Mouse (Mus musculus) heart, postnatal 25 days (tissue): ENCODE measurements around the gene Pdf. TPM values are rescaled to one million over a fixed set of nuclear protein-coding genes. Genes with fewer than 3 reads are reported as not detected.
"Not testable (repeated sequence)": the region's sequence is repeated elsewhere in the genome, so short reads cannot be mapped to it uniquely, and the experiment has no call there.

Source experiments
- DNase-seq: peaks from one replicate; pipeline ENCODE4 v3.0.0; 2022; ENCODE audit warnings: low spot score
- intact Hi-C: fragments of 180-260 bp; cut with DNase I; formaldehyde crosslinking; loops from one replicate; pipeline ENCODE4 v1.15.1; 2025
- total RNA-seq, 2 experiments: library from RNA; stranded (reverse); gene quantifications; 2 replicates each; pipeline ENCODE4 v1.2.3; 2021

Gene Pdf
- total RNA-seq, 2 experiments from 2014 or later, result 60.1 to 60.8 TPM

- DNase-seq, result no peak
- intact Hi-C loops, result no loop called here
Measured at GRCm38 (mm10) chr8:107045478-107045877, 2.9 kb downstream of the Pdf start.

GRCm38 (mm10) chr8:107040632-107041031 is 7.8 kb downstream of the Pdf start:
- intact Hi-C loops, result no loop called here

GRCm38 (mm10) chr8:107036626-107037025 is 11.8 kb downstream of the Pdf start:
- DNase-seq, result no peak
- intact Hi-C loops, result no loop called here

More at GRCm38 (mm10) chr8:107040632-107041031, 7.8 kb downstream of the Pdf start:
- DNase-seq, result no peak

GRCm38 (mm10) chr8:107035641-107036040 is 12.8 kb downstream of the Pdf start:
- no peak for DNase-seq
- intact Hi-C loops, result no loop called here

GRCm38 (mm10) chr8:107033609-107034008 is 14.8 kb downstream of the Pdf start:
- intact Hi-C loops, DNase-seq: not testable (repeated sequence)

GRCm38 (mm10) chr8:107031577-107032090 is 16.8 kb downstream of the Pdf start:
- no peak for DNase-seq
- intact Hi-C loops, result loop anchor here (1.0 to 2.0 kb wide), 3 partner anchors 13 to 25 kb away; partner anchors contain the start of genes Cog8, Nip7 and Pdf

- intact Hi-C loops, result loop anchor here (2.0 kb wide), 2 partner anchors 18 to 26 kb away; partner anchors contain the start of genes Cog8, Nip7 and Pdf
- DNase-seq, result peak; percentile 91
Measured at GRCm38 (mm10) chr8:107030650-107031576, 17.5 kb downstream of the Pdf start, which contains the start of gene Vps4a. Vps4a (plus strand) TSS chr8:107031222.

GRCm38 (mm10) chr8:107030058-107030457 is 18.4 kb downstream of the Pdf start:
- intact Hi-C loops, result loop anchor here (2.0 kb wide), 2 partner anchors 19 to 27 kb away; partner anchors contain the start of genes Cog8, Nip7 and Pdf
- no peak for DNase-seq

GRCm38 (mm10) chr8:107029310-107029709 is 19.1 kb downstream of the Pdf start:
- DNase-seq, result no peak
- intact Hi-C loops, result no loop called here

GRCm38 (mm10) chr8:107023479-107023878 is 24.9 kb downstream of the Pdf start:
- no peak for DNase-seq
- intact Hi-C loops, result no loop called here

- intact Hi-C loops, result no loop called here
- no peak for DNase-seq
Measured at GRCm38 (mm10) chr8:107014915-107015314, 33.5 kb downstream of the Pdf start.

GRCm38 (mm10) chr8:107012666-107013065 is 35.7 kb downstream of the Pdf start:
- intact Hi-C loops, result no loop called here
- no peak for DNase-seq

GRCm38 (mm10) chr8:107007795-107008194 is 40.6 kb downstream of the Pdf start:
- DNase-seq, result no peak
- intact Hi-C loops, result no loop called here

- peak; percentile 63 for DNase-seq
- intact Hi-C loops, result loop anchor here (1.0 to 5.0 kb wide), 3 partner anchors 75 to 318 kb away; no protein-coding TSS in a partner anchor
Measured at GRCm38 (mm10) chr8:107002532-107002931, 45.9 kb downstream of the Pdf start.

- peak; percentile 50 for DNase-seq
- intact Hi-C loops, result no loop called here
Measured at GRCm38 (mm10) chr8:106999068-106999467, 49.3 kb downstream of the Pdf start.

GRCm38 (mm10) chr8:106997416-106997815 is 51.0 kb downstream of the Pdf start:
- no peak for DNase-seq
- intact Hi-C loops, result no loop called here

- DNase-seq, intact Hi-C loops: not testable (repeated sequence)
Measured at GRCm38 (mm10) chr8:106996339-106996738, 52.1 kb downstream of the Pdf start.
